Comparison of ENCODE assay signal across 9 mouse cellular contexts in genomic region chr7:62377313-62377712, GRCm38 (mm10). TPM values are rescaled to one million over a fixed set of nuclear protein-coding genes. Genes with fewer than 3 reads are reported as not detected.
DNase-seq lines count a peak whose midpoint lies in the region; ATAC-seq lines count a peak whose summit lies in the region.
"Had no signal": no experiment of that assay in that cellular context is flagged by ENCODE, and none has a peak within 500 bp of the region (broad histone marks: within the 10 kb centered on the region; RNA-seq: fewer than 3 reads in every experiment).

No protein-coding gene starts in this region.

- peak overlapping the region; percentile 48; the same call in 1 of the 2 replicates for H3K27ac ChIP-seq in limb, embryonic 15.5 days

- peak overlapping the region; percentile 55 for H3K4me2 ChIP-seq in limb, embryonic 15.5 days

- peak overlapping the region; percentile 51 for H3K4me3 ChIP-seq in limb, embryonic 15.5 days

- DNase-seq in embryo, embryonic 11 days = peak; percentile 28
- no peak for DNase-seq in embryo, embryonic 10 days (ENCODE audit: low spot score)
- peak; percentile 32 for DNase-seq in retina, embryonic 14.5 days (ENCODE audit: low spot score)
- no peak for DNase-seq in retina, postnatal 1 day
- no peak for DNase-seq in urinary bladder, postnatal 10 days (ENCODE audit: low spot score)
- DNase-seq in kidney, adult 18-20 months = no peak

- H3K36me3 ChIP-seq in limb, embryonic 15.5 days = 0 out of 2 replicates have a peak, but pooled peaks cover 3% of the 10 kb centered on the region

- 0 out of 2 replicates have a peak, but pooled peaks cover 2% of the 10 kb centered on the region for H3K4me1 ChIP-seq in limb, embryonic 15.5 days

- peak; percentile 51 for ATAC-seq in limb, embryonic 15.5 days (ENCODE audit: insufficient number of reproducible peaks, low FRiP score, low TSS enrichment, low read depth)
- no peak for ATAC-seq in megakaryocyte progenitor cell, adult 5-6 weeks (replicated peaks; ENCODE audit: poor library complexity)

- 0 out of 2 replicates have a peak, but pooled peaks cover 4% of the 10 kb centered on the region for H3K9me3 ChIP-seq in limb, embryonic 15.5 days

- H3K27me3 ChIP-seq in limb, embryonic 15.5 days = no peaks in the 10 kb centered on the region

- WGBS in limb, embryonic 15.5 days = 28% methylated on average over 14 of the region's 14 CpGs

- H3K9ac ChIP-seq in limb, embryonic 15.5 days = peak overlapping the region; percentile 44

RNA-seq across cellular contexts. Expression of gene Magel2, which starts 0.5 kb away (rescaled TPM):
- polyA plus RNA-seq in limb, embryonic 15.5 days (2015; fragmentation: Nextera tagmentation; extraction: Ambion mirVana) = 5.1 and 10.0 TPM in 2 replicates
- total RNA-seq in megakaryocyte progenitor cell, adult 5-6 weeks (2015) = not detected in 2 replicates
- total RNA-seq in megakaryocyte progenitor cell, adult 5-6 weeks (2017) = not detected in 2 replicates
- polyA plus RNA-seq: gonadal fat pad, adult 2 months had no signal

RNA-seq across cellular contexts. Expression of gene Ndn, which starts 30.9 kb away (rescaled TPM):
- polyA plus RNA-seq in limb, embryonic 15.5 days (2015; fragmentation: Nextera tagmentation; extraction: Ambion mirVana) = 122 and 165 TPM in 2 replicates
- 0.05 TPM in 1 of 2 replicates, not detected in the other for total RNA-seq in megakaryocyte progenitor cell, adult 5-6 weeks (2015)
- not detected in 2 replicates for total RNA-seq in megakaryocyte progenitor cell, adult 5-6 weeks (2017)

RNA-seq across cellular contexts. Expression of gene Mkrn3, which starts 42.6 kb away (rescaled TPM):
- polyA plus RNA-seq in limb, embryonic 15.5 days (2015; fragmentation: Nextera tagmentation; extraction: Ambion mirVana) = 6.2 and 6.5 TPM in 2 replicates
- total RNA-seq in megakaryocyte progenitor cell, adult 5-6 weeks (2015) = 0.10 and 0.32 TPM in 2 replicates
- 0.14 TPM in 1 of 2 replicates, not detected in the other for total RNA-seq in megakaryocyte progenitor cell, adult 5-6 weeks (2017)

Comparison
In these comparisons a context has a peak if more than half of its experiments do, and no peak if none do; other contexts are left out.
1. DNase-seq: peak in embryo, embryonic 11 days (single experiment) and retina, embryonic 14.5 days (single experiment); none in embryo, embryonic 10 days (single experiment), retina, postnatal 1 day (single experiment), urinary bladder, postnatal 10 days (single experiment) and kidney, adult 18-20 months (single experiment).